Mouse (Mus musculus) lung, embryonic 14.5 days (tissue): Measurements from ENCODE around the gene 4930579F01Rik. TPM values are rescaled to one million over a fixed set of nuclear protein-coding genes. Genes with fewer than 3 reads are reported as not detected.

Experiments
- ATAC-seq: fragments of 200-750 bp; cut with Nextera tagmentation; 2 replicates; pipeline ENCODE4 v1.8.0; 2017; ENCODE audit warnings: mild to moderate bottlenecking, moderate TSS enrichment, moderate library complexity; ENCODE audit not compliant: insufficient read depth
- DNase-seq: peaks from one replicate; pipeline ENCODE4 v3.0.0-alpha.2; 2015
- H3K27ac ChIP-seq: fragments of 300-500 bp; sonication (generic); 2 replicates; pipeline ENCODE4 v1.5.1; 2014; ENCODE audit warnings: low read depth, mild to moderate bottlenecking, moderate library complexity
- H3K27me3 ChIP-seq: fragments of 300-500 bp; sonication (generic); 2 replicates; pipeline ENCODE4 v1.6.1; 2014; ENCODE audit warnings: low read length, control low read depth; ENCODE audit not compliant: insufficient read depth
- H3K36me3 ChIP-seq: fragments of 300-500 bp; sonication (generic); 2 replicates; pipeline ENCODE4 v1.6.1; 2014; ENCODE audit warnings: control low read depth; ENCODE audit not compliant: insufficient read depth
- H3K4me1 ChIP-seq: fragments of 300-500 bp; sonication (generic); 2 replicates; pipeline ENCODE4 v1.6.1; 2014; ENCODE audit warnings: antibody characterized with exemption, control low read depth; ENCODE audit not compliant: insufficient read depth
- H3K4me2 ChIP-seq: fragments of 300-500 bp; sonication (generic); 2 replicates; pipeline ENCODE4 v1.6.1; 2014; ENCODE audit warnings: mild to moderate bottlenecking
- H3K4me3 ChIP-seq: fragments of 300-500 bp; sonication (generic); 2 replicates; pipeline ENCODE4 v1.5.1; 2014; ENCODE audit warnings: low read depth, low read length
- H3K9ac ChIP-seq: fragments of 300-500 bp; sonication (generic); 2 replicates; pipeline ENCODE4 v1.6.1; 2014
- H3K9me3 ChIP-seq: fragments of 300-500 bp; sonication (generic); 2 replicates; pipeline ENCODE4 v1.6.1; 2016; ENCODE audit warnings: low read depth, low read length, control low read depth
- CTCF ChIP-seq: IDR thresholded peaks from 2 replicates; pipeline ENCODE4 v1.5.1; 2016; ENCODE audit warnings: antibody characterized with exemption, low read depth
- WGBS: fragments of 180-500 bp; shearing (Covaris S2); extraction: QIAGEN DNeasy Blood & Tissue Kit; methylation state at CpG from one replicate; pipeline ENCODE4 v1.1.7; 2014; 5-methylcytosine and 5-hydroxymethylcytosine counted together
- polyA plus RNA-seq: library from polyadenylated mRNA; unstranded; fragments of >200 nt; fragmentation: Nextera tagmentation; extraction: Ambion mirVana; gene quantifications from 2 replicates; pipeline ENCODE4 v1.2.1, GENCODE M21; 2014

4930579F01Rik gene
- polyA plus RNA-seq, 1 experiment from 2014 or later: 0.37 TPM

DNA sequence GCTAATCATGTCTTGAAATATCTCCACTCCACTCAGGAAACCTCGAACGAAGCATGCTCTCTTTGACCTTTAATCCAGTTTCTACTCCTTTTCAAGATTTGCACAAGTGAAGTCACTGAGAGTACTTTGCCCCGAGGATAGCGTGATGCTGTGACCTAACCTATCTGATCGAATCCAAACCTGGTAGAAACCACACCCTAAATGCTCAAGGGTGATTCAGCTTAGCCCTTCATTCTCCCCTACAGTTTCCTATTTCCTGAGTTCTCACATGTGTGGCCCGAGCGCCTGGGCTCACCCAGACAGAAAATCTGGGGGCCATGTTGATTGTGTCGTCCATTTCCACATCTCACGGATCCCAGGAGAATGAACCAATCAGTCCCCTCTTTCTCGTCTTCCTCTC lies 44.4 kb upstream of the 4930579F01Rik start:
- Histone ChIP-seq H3K9ac (no peak overlapping the region), H3K27ac (no peak overlapping the region), H3K36me3 (no peaks in the 10 kb centered on the region), H3K9me3 (no peaks in the 10 kb centered on the region), H3K27me3 (no peaks in the 10 kb centered on the region), H3K4me1 (no peaks in the 10 kb centered on the region), H3K4me2 (no peak overlapping the region), H3K4me3 (no peak overlapping the region)
- 86% methylated on average over 10 of the region's 10 CpGs for WGBS
- no peak for ATAC-seq
- TF ChIP-seq CTCF: no peak
- DNase-seq: no peak

DNA sequence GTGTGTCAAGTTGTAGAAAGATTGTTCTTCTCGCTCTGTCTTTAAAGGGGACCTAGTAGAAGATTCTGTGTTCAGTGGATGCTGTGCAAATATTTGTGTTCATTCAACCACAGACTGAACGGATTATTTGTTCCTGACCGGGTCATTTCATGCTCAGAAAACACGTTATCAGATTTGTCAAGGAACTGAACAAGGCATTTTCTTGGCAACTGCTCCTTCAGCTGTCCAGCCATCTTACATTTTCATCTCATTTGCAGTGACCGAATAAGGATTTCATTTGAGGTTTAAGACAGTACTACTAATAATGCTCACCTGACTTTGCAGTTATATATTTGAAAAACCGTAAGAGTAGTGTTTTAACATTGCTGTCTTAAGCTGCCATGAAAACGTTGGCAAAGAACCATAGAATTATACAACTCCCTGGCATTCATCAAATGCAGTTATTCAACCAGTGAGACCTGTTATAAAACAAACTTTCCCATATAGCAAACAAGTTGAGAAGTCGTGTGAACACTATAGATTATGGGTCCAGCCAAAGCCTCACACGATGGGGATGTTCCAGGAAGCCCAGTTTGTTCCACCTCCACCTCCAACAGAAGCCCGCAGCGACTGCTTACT lies 43.0 kb upstream of the 4930579F01Rik start:
- Histone ChIP-seq H3K9me3 (no peaks in the 10 kb centered on the region), H3K4me2 (no peak overlapping the region), H3K4me3 (no peak overlapping the region), H3K4me1 (no peaks in the 10 kb centered on the region), H3K27me3 (no peaks in the 10 kb centered on the region), H3K27ac (peak overlapping the region; percentile 40; the same call in 1 of the 2 replicates), H3K36me3 (no peaks in the 10 kb centered on the region), H3K9ac (no peak overlapping the region)
- peak; percentile 36; the same call in 1 of the 2 replicates for ATAC-seq
- DNase-seq: peak; percentile 72
- WGBS: 46% methylated on average over 11 of the region's 11 CpGs
- no peak for TF ChIP-seq CTCF

DNA sequence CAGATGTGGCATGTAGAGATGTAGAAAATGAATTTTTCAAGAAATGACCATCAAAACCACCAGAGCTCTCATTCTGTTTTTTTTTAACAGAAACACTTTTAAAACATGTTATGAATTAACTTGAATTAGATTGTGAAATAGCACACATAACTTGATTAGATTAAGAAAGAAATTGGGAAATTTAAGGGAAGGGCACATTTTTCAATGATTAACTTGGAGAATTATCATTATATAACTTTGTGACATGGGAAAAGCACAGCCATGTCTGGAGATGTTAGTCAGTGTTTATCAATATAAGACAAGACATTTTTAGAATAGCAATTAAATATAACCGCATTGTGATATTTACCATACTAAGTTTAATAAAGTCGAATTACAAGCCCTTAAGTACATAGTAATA lies 37.9 kb upstream of the 4930579F01Rik start:
- Histone ChIP-seq H3K27me3 (no peaks in the 10 kb centered on the region), H3K9me3 (no peaks in the 10 kb centered on the region), H3K36me3 (no peaks in the 10 kb centered on the region), H3K4me2 (no peak overlapping the region), H3K4me3 (no peak overlapping the region), H3K4me1 (no peaks in the 10 kb centered on the region), H3K9ac (no peak overlapping the region), H3K27ac (no peak overlapping the region)
- WGBS: 86% methylated on average over 2 of the region's 2 CpGs
- no peak for ATAC-seq
- no peak for DNase-seq
- no peak for TF ChIP-seq CTCF

- H3K9ac ChIP-seq: no peak overlapping the region
- H3K4me2 ChIP-seq: no peak overlapping the region
- no peak overlapping the region for H3K4me3 ChIP-seq
- H3K36me3 ChIP-seq: no peaks in the 10 kb centered on the region
- no peak overlapping the region for H3K27ac ChIP-seq
- DNase-seq (no peak), ATAC-seq (no peak)
- WGBS: 87% methylated on average over 3 of the region's 3 CpGs
- no peak for TF ChIP-seq CTCF
- H3K27me3 ChIP-seq: no peaks in the 10 kb centered on the region
- no peaks in the 10 kb centered on the region for H3K9me3 ChIP-seq
- no peaks in the 10 kb centered on the region for H3K4me1 ChIP-seq
Observed at GRCm38 (mm10) chr3:138230266-138230665, 36.6 kb upstream of the 4930579F01Rik start.

DNA sequence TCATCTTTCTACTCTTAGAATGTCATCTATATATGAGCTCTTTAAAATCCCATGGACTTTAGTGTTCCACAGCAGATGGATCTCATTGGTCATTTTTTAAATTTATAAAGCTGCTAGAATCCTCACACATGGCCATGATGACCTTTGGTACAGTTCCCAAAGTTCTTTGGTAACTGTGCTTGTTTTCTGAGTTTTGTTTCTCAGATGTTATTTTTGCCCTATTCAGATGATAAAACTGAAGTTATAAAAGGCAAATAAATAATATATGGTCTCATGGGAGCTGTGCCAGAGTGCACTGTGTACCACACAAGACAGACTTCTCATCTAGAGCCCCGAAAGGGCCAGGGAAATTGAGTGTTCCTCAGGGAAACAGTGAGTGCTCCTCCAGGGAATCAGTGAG lies 35.8 kb upstream of the 4930579F01Rik start:
- H3K27ac ChIP-seq: no peak overlapping the region
- H3K4me3 ChIP-seq: no peak overlapping the region
- DNase-seq: no peak
- no peaks in the 10 kb centered on the region for H3K9me3 ChIP-seq
- no peak overlapping the region for H3K9ac ChIP-seq
- no peak for ATAC-seq
- no peak for TF ChIP-seq CTCF
- H3K4me2 ChIP-seq: no peak overlapping the region
- no peaks in the 10 kb centered on the region for H3K4me1 ChIP-seq
- H3K36me3 ChIP-seq: no peaks in the 10 kb centered on the region
- H3K27me3 ChIP-seq: no peaks in the 10 kb centered on the region
- WGBS: 94% methylated on average over 1 of the region's 1 CpGs

DNA sequence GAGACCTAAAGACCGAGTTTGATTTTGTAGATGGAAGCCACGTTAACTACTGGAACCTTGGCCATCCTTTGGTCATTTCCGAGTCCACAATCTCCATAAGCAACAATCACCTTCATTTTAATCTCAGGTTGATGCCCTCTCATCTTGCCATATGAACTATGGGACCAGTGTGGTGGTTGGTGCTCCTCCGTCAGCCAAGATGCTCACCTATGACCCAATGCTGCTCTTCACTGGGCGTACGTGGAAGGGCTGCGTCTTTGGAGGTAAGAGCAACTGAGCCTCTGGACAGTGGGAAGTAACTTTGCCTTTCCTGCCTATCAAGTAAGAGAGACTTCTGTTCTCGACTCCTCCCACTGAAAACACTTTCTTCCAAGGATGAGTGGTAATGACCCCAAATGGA lies 34.2 kb upstream of the 4930579F01Rik start:
- 93% methylated on average over 8 of the region's 8 CpGs for WGBS
- DNase-seq: no peak

GRCm38 (mm10) chr3:138227082-138227481 lies 33.5 kb upstream of the 4930579F01Rik start:
- Histone ChIP-seq H3K27ac (no peak overlapping the region), H3K4me2 (no peak overlapping the region), H3K4me1 (no peaks in the 10 kb centered on the region), H3K9ac (no peak overlapping the region), H3K9me3 (no peaks in the 10 kb centered on the region), H3K27me3 (no peaks in the 10 kb centered on the region), H3K4me3 (no peak overlapping the region), H3K36me3 (no peaks in the 10 kb centered on the region)
- WGBS: 89% methylated on average over 2 of the region's 2 CpGs
- TF ChIP-seq CTCF: no peak
- DNase-seq (no peak), ATAC-seq (no peak)

More for the DNA sequence above, 34.2 kb upstream of the 4930579F01Rik start:
- Histone ChIP-seq H3K9me3 (no peaks in the 10 kb centered on the region), H3K4me3 (no peak overlapping the region), H3K27ac (no peak overlapping the region), H3K36me3 (no peaks in the 10 kb centered on the region), H3K9ac (no peak overlapping the region), H3K4me1 (no peaks in the 10 kb centered on the region), H3K27me3 (no peaks in the 10 kb centered on the region), H3K4me2 (no peak overlapping the region)
- ATAC-seq: no peak
- no peak for TF ChIP-seq CTCF

GRCm38 (mm10) chr3:138226476-138226875 lies 32.9 kb upstream of the 4930579F01Rik start:
- ATAC-seq: no peak
- H3K4me3 ChIP-seq: no peak overlapping the region
- DNase-seq: no peak
- no peaks in the 10 kb centered on the region for H3K27me3 ChIP-seq
- no peaks in the 10 kb centered on the region for H3K9me3 ChIP-seq
- no peak overlapping the region for H3K4me2 ChIP-seq
- TF ChIP-seq CTCF: no peak
- no peaks in the 10 kb centered on the region for H3K36me3 ChIP-seq
- WGBS: 90% methylated on average over 6 of the region's 6 CpGs
- H3K9ac ChIP-seq: no peak overlapping the region
- H3K4me1 ChIP-seq: no peaks in the 10 kb centered on the region
- H3K27ac ChIP-seq: no peak overlapping the region
